In genomic region chr7:143681566-143681965, GRCm38 (mm10) we compare ENCODE assay signal across 20 mouse cellular contexts. TPM values are rescaled to one million over a fixed set of nuclear protein-coding genes. Genes with fewer than 3 reads are reported as not detected.
"Had no signal": no experiment of that assay in that cellular context is flagged by ENCODE, and none has a peak within 500 bp of the region (broad histone marks: within the 10 kb centered on the region; RNA-seq: fewer than 3 reads in every experiment).

No protein-coding gene starts in this region.

- H3K27me3 ChIP-seq: lung, embryonic 15.5 days; neural tube, embryonic 12.5 days; stomach, embryonic 15.5 days had no signal

- H3K4me3 ChIP-seq: liver, embryonic 13.5 days; liver, embryonic 15.5 days; lung, embryonic 15.5 days; megakaryocyte, embryonic 14.5 days; midbrain, embryonic 13.5 days; midbrain, embryonic 15.5 days; neural tube, embryonic 12.5 days; stomach, embryonic 15.5 days had no signal

- H3K4me1 ChIP-seq: stomach, embryonic 15.5 days had no signal

- H3K27ac ChIP-seq: liver, embryonic 13.5 days; liver, embryonic 15.5 days; lung, embryonic 15.5 days; macrophage; midbrain, embryonic 13.5 days; midbrain, embryonic 15.5 days; neural tube, embryonic 12.5 days; stomach, embryonic 15.5 days; stomach, postnatal 0 days had no signal

- DNase-seq: liver, embryonic 13.5 days; liver, postnatal 0 days; lung, adult 2 months; lung, postnatal 14 days; lung, postnatal 36 days; right cerebral cortex, postnatal 14 days; thymus, adult 2 months; thymus, postnatal 25 days; thymus, postnatal 4 days had no signal

- H3K36me3 ChIP-seq: liver, embryonic 13.5 days; liver, embryonic 15.5 days; lung, embryonic 15.5 days; midbrain, embryonic 13.5 days; midbrain, embryonic 15.5 days; neural tube, embryonic 12.5 days; stomach, embryonic 15.5 days had no signal

RNA-seq across cellular contexts. Expression of gene Tnfrsf26, which starts 53.0 kb away (rescaled TPM):
- polyA plus RNA-seq: neural tube, embryonic 14.5 days; testis, adult 2 months had no signal
